16 mouse cellular contexts compared by ENCODE assay signal in the genomic region with DNA sequence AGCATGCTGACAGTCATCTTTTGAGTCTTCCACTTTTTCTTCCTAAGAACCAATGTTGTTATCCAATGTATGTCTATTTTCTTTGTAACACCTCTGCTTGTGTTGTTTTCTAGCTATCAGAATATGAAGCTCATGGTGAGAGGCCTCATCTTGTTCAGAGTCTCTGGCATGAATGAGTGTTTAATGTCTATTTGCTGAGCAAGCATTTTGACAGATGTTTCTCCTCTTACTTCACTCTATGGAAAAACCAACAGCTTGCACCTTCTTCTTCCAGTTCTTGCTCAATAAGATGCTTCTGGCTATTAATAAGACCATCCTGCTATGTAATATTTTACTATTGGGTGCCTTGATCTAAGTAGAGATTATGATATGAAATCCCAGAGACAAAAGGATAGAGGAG.
"Had no signal": no experiment of that assay in that cellular context is flagged by ENCODE, and none has a peak within 500 bp of the region (broad histone marks: within the 10 kb centered on the region; RNA-seq: fewer than 3 reads in every experiment).

No protein-coding gene starts in this region.

- H3K4me2 ChIP-seq: neural tube, embryonic 13.5 days; neural tube, embryonic 15.5 days; stomach, embryonic 15.5 days had no signal

- DNase-seq: retina, postnatal 1 day; right cerebral cortex, adult 18-20 months; right cerebral cortex, postnatal 14 days; right cerebral cortex, postnatal 25 days; right cerebral cortex, postnatal 4 days; spleen, adult 18-20 months; thymus, adult 18-20 months; thymus, adult 2 months; thymus, postnatal 14 days; thymus, postnatal 25 days; thymus, postnatal 36 days; thymus, postnatal 4 days had no signal

- H3K9me3 ChIP-seq: neural tube, embryonic 13.5 days; neural tube, embryonic 15.5 days; stomach, embryonic 15.5 days had no signal

- H3K9ac ChIP-seq: neural tube, embryonic 13.5 days; neural tube, embryonic 15.5 days; stomach, embryonic 15.5 days had no signal

- H3K4me1 ChIP-seq: neural tube, embryonic 13.5 days; stomach, embryonic 15.5 days had no signal

- H3K36me3 ChIP-seq: neural tube, embryonic 13.5 days; neural tube, embryonic 15.5 days; stomach, embryonic 15.5 days had no signal

- H3K4me3 ChIP-seq: neural tube, embryonic 13.5 days; neural tube, embryonic 15.5 days; stomach, embryonic 15.5 days had no signal

- H3K27ac ChIP-seq: neural tube, embryonic 13.5 days; neural tube, embryonic 15.5 days; stomach, embryonic 15.5 days; stomach, postnatal 0 days had no signal

- H3K27me3 ChIP-seq: neural tube, embryonic 13.5 days; neural tube, embryonic 15.5 days; stomach, embryonic 15.5 days had no signal
